Mouse (Mus musculus) lung, postnatal 0 days (tissue): ENCODE measurements at regions not wholly inside any gene's neighbourhood (a gene's known extent, or its start where the extent isn't known, plus 50 kb on each side); places are given as distances from the start of the nearest gene placed in this dataset.

Source experiments
- CTCF ChIP-seq: IDR thresholded peaks from 2 replicates; pipeline ENCODE4 v1.5.1; 2016; ENCODE audit warnings: antibody characterized with exemption, mild to moderate bottlenecking
- EP300 ChIP-seq: IDR thresholded peaks from 2 replicates; pipeline ENCODE4 v1.6.1; 2016; ENCODE audit warnings: antibody characterized with exemption, mild to moderate bottlenecking, control low read depth

DNA sequence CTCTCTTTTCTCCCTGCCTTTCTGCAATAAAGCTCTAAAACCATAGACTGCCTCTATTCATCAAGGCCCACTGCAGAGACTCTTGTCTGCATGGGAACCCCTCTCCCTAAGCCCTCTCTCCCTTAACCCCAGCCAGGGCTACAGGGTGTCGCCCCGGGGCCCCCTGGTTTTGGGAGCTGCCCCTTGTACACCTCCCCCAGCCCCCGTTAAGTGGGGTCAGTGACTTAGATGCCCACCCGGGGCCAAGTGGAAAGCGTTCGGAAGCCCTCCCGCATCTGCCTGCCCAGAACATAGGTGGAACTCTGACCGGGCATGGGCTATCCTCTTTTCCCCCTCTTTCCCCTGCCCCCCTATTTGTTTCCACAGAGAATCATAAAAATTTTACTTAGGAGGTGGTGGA, 350.2 kb upstream of the Ghitm start:
- no peak for TF ChIP-seq CTCF
- TF ChIP-seq EP300 = no peak
